Mouse (Mus musculus): Measurements from ENCODE around the gene Elp1.

DNA sequence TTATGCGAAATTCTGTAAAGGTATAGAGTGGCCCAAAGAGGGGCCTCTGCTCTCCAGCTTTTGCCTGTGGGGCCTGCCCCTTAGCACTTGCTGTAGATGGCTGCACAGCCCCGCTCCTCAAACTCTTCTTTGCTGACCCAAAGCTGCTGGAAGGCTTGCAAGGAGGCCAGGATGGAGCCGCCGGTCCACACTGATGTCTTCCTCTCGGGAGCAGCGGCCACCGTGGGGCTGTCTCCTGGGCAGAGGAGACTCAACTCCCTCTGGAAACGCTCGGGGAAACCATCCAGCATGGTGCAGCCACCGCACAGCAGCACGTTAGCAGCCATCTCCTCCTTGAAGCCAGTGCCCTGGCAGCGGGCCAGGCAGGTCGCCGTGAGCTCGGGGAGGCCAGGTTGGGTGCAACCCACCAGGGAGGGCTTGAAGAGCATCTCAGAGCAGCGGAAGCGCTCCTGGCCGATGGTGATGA, 62.1 kb downstream of the Elp1 start, which contains the start of gene Gm26657:
- TF ChIP-seq CTCF (IDR thresholded peaks at IDR 0.05; ENCODE audit: low read depth) (no peak), EP300 (IDR thresholded peaks at IDR 0.05; ENCODE audit: low read depth) (no peak)
